Mouse (Mus musculus) lung, embryonic 14.5 days (tissue): Measurements from ENCODE around the gene Ddx43. TPM values are rescaled to one million over a fixed set of nuclear protein-coding genes. Genes with fewer than 3 reads are reported as not detected.
"Not testable (repeated sequence)": the region's sequence is repeated elsewhere in the genome, so short reads cannot be mapped to it uniquely, and the experiment has no call there.

Experiments used
- ATAC-seq: fragments of 200-750 bp; cut with Nextera tagmentation; 2 replicates; pipeline ENCODE4 v1.8.0; 2017; ENCODE audit warnings: mild to moderate bottlenecking, moderate TSS enrichment, moderate library complexity; ENCODE audit not compliant: insufficient read depth
- DNase-seq: peaks from one replicate; pipeline ENCODE4 v3.0.0-alpha.2; 2015
- H3K27ac ChIP-seq: fragments of 300-500 bp; sonication (generic); 2 replicates; pipeline ENCODE4 v1.5.1; 2014; ENCODE audit warnings: low read depth, mild to moderate bottlenecking, moderate library complexity
- H3K27me3 ChIP-seq: fragments of 300-500 bp; sonication (generic); 2 replicates; pipeline ENCODE4 v1.6.1; 2014; ENCODE audit warnings: low read length, control low read depth; ENCODE audit not compliant: insufficient read depth
- H3K36me3 ChIP-seq: fragments of 300-500 bp; sonication (generic); 2 replicates; pipeline ENCODE4 v1.6.1; 2014; ENCODE audit warnings: control low read depth; ENCODE audit not compliant: insufficient read depth
- H3K4me1 ChIP-seq: fragments of 300-500 bp; sonication (generic); 2 replicates; pipeline ENCODE4 v1.6.1; 2014; ENCODE audit warnings: antibody characterized with exemption, control low read depth; ENCODE audit not compliant: insufficient read depth
- H3K4me2 ChIP-seq: fragments of 300-500 bp; sonication (generic); 2 replicates; pipeline ENCODE4 v1.6.1; 2014; ENCODE audit warnings: mild to moderate bottlenecking
- H3K4me3 ChIP-seq: fragments of 300-500 bp; sonication (generic); 2 replicates; pipeline ENCODE4 v1.5.1; 2014; ENCODE audit warnings: low read depth, low read length
- H3K9ac ChIP-seq: fragments of 300-500 bp; sonication (generic); 2 replicates; pipeline ENCODE4 v1.6.1; 2014
- H3K9me3 ChIP-seq: fragments of 300-500 bp; sonication (generic); 2 replicates; pipeline ENCODE4 v1.6.1; 2016; ENCODE audit warnings: low read depth, low read length, control low read depth
- CTCF ChIP-seq: IDR thresholded peaks from 2 replicates; pipeline ENCODE4 v1.5.1; 2016; ENCODE audit warnings: antibody characterized with exemption, low read depth
- whole genome bisulfite sequencing: fragments of 180-500 bp; shearing (Covaris S2); extraction: QIAGEN DNeasy Blood & Tissue Kit; methylation state at CpG from one replicate; pipeline ENCODE4 v1.1.7; 2014; 5-methylcytosine and 5-hydroxymethylcytosine counted together
- polyA plus RNA-seq: library from polyadenylated mRNA; unstranded; fragments of >200 nt; fragmentation: Nextera tagmentation; extraction: Ambion mirVana; gene quantifications from 2 replicates; pipeline ENCODE4 v1.2.1, GENCODE M21; 2014

Ddx43 gene
- polyA plus RNA-seq, 1 experiment from 2014 or later, result 0.18 TPM

GRCm38 (mm10) chr9:78365850-78366544, 29.6 kb upstream of the Ddx43 start:
- Histone ChIP-seq H3K36me3 (no peaks in the 10 kb centered on the region), H3K27me3 (no peaks in the 10 kb centered on the region), H3K4me3 (no peak overlapping the region), H3K4me2 (no peak overlapping the region), H3K27ac (no peak overlapping the region), H3K9me3 (no peaks in the 10 kb centered on the region), H3K9ac (no peak overlapping the region), H3K4me1 (no peaks in the 10 kb centered on the region)
- ATAC-seq, result no peak
- 58% methylated on average over 13 of the region's 13 CpGs for WGBS
- TF ChIP-seq CTCF, result no peak
- DNase-seq, result no peak

GRCm38 (mm10) chr9:78367959-78368358, 27.6 kb upstream of the Ddx43 start, which contains the start of gene Dppa5a:
Gene Dppa5a (minus strand): TSS chr9:78368177.
- H3K27me3 ChIP-seq, H3K4me1 ChIP-seq, H3K36me3 ChIP-seq, H3K9ac ChIP-seq, DNase-seq, H3K4me2 ChIP-seq, H3K4me3 ChIP-seq, H3K27ac ChIP-seq, ATAC-seq, H3K9me3 ChIP-seq: not testable (repeated sequence)
- WGBS, result 88% methylated on average over 16 of the region's 16 CpGs

DNA sequence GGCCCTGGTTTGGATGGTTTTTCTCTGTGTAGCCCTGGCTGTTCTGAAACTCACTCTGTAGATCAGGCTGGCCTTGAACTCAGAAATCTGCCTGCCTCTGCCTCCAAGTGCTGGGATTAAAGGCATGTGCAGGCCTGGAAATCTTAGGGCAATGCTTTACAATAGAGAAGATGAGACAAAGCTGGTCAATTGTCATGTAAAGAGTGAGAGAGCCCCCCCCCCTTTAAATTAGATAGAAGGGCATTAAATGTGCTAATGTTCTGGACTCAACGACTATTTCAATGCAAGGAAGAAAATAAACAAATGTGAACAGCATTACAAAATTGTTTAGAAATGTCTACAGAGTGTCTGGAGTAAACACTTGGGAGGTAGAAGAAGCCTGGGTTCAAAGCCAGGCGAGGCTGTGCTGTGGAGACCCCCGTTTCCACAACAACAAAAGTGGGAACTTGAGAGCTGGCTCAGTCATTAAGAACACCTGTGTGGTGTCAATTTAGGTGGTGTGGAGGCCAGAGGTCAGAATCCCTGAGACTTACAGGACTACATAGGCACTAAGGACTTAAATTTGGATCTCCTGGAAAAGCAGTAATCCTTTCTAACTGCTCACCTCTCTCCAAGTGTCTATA, 26.8 kb upstream of the Ddx43 start:
- H3K4me1 ChIP-seq, result no peaks in the 10 kb centered on the region
- H3K27ac ChIP-seq, result no peak overlapping the region
- H3K27me3 ChIP-seq, result no peaks in the 10 kb centered on the region
- ATAC-seq (no peak), DNase-seq (no peak)
- no peak for TF ChIP-seq CTCF
- WGBS, result 71% methylated on average over 3 of the region's 3 CpGs
- no peak overlapping the region for H3K4me3 ChIP-seq
- no peaks in the 10 kb centered on the region for H3K36me3 ChIP-seq
- H3K4me2 ChIP-seq, result no peak overlapping the region
- H3K9me3 ChIP-seq, result no peaks in the 10 kb centered on the region
- no peak overlapping the region for H3K9ac ChIP-seq

- DNase-seq (no peak), ATAC-seq (no peak)
- no peaks in the 10 kb centered on the region for H3K36me3 ChIP-seq
- no peak overlapping the region for H3K4me2 ChIP-seq
- no peak overlapping the region for H3K9ac ChIP-seq
- H3K4me1 ChIP-seq, result no peaks in the 10 kb centered on the region
- H3K27me3 ChIP-seq, result no peaks in the 10 kb centered on the region
- no peak overlapping the region for H3K27ac ChIP-seq
- WGBS, result 81% methylated on average over 2 of the region's 2 CpGs
- TF ChIP-seq CTCF, result no peak
- H3K9me3 ChIP-seq, result no peaks in the 10 kb centered on the region
- no peak overlapping the region for H3K4me3 ChIP-seq
Measured at GRCm38 (mm10) chr9:78369349-78369748, 26.2 kb upstream of the Ddx43 start.

DNA sequence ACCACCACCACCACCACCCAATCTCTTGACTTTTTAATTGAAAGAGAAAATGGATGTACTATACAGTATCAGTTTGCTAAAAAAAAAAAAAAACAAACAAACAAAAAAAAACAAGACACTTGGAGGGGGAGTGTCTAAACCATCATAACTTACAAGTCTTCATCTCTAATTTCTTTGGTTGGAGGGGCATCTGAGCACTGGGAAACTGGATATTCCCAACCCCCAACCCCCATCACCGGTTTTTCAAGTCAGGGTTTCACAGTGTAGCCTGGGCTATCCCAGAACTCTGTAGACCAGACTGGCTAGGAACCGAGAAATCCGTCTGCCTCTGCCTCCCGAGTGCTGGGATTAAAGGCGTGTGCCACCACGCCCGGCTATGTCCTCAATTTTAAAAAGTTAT, 25.8 kb upstream of the Ddx43 start:
- H3K9me3 ChIP-seq, result no peaks in the 10 kb centered on the region
- no peak overlapping the region for H3K27ac ChIP-seq
- no peak for ATAC-seq
- 85% methylated on average over 7 of the region's 7 CpGs for WGBS
- H3K9ac ChIP-seq, result no peak overlapping the region
- no peaks in the 10 kb centered on the region for H3K27me3 ChIP-seq
- H3K4me1 ChIP-seq, result no peaks in the 10 kb centered on the region
- TF ChIP-seq CTCF, result no peak
- DNase-seq, result no peak
- H3K4me2 ChIP-seq, result no peak overlapping the region
- H3K36me3 ChIP-seq, result no peaks in the 10 kb centered on the region
- no peak overlapping the region for H3K4me3 ChIP-seq

- 96% methylated on average over 3 of the region's 3 CpGs for WGBS
- H3K27me3 ChIP-seq, result no peaks in the 10 kb centered on the region
- H3K4me3 ChIP-seq, result no peak overlapping the region
- H3K36me3 ChIP-seq, result no peaks in the 10 kb centered on the region
- H3K9me3 ChIP-seq, result no peaks in the 10 kb centered on the region
- no peak overlapping the region for H3K9ac ChIP-seq
- H3K4me2 ChIP-seq, result no peak overlapping the region
- no peak overlapping the region for H3K27ac ChIP-seq
- ATAC-seq, result no peak
- H3K4me1 ChIP-seq, result no peaks in the 10 kb centered on the region
- DNase-seq, result no peak
- TF ChIP-seq CTCF, result no peak
Measured at GRCm38 (mm10) chr9:78371441-78371840, 24.1 kb upstream of the Ddx43 start.

DNA sequence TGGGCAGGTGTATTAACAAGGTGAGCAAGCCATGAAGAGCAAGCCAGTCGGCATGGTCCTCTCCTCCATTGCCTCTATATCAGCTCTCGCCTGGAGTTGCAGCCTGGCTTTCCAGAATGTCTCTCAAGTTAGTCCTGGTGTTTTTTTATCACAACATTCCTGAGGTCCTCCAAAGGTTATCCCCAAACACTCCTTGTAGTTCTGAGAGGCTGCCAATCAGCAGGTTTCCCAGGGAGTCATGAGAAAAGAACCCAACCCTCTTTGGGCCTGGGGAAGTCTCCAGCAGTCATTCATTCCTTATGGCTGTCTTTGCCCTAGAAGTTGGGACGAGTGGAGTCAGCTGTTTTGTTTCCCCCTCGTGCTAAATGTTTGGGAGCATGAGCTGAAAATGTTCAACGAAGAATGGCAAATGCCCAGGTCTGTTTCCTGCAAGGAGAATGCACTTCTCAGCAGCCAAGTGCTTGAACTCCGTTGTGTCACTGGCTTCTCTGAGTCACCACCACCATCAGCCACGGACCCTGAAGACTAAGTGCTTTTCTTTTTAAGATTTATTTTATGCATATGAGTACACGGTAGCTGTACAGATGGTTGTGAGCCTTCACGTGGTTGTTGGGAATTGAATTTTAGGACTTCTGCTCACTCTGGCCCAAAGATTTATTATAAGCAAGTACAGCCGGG, 22.6 kb upstream of the Ddx43 start:
- H3K4me2 ChIP-seq, result no peak overlapping the region
- no peak overlapping the region for H3K9ac ChIP-seq
- H3K4me3 ChIP-seq, result no peak overlapping the region
- peaks cover 1% of the 10 kb centered on the region; the same call in 1 of the 2 replicates for H3K4me1 ChIP-seq
- H3K27me3 ChIP-seq, result peaks cover under 1% of the 10 kb centered on the region; the same call in 1 of the 2 replicates
- ATAC-seq (no peak), DNase-seq (no peak)
- WGBS, result 66% methylated on average over 10 of the region's 10 CpGs
- no peak overlapping the region for H3K27ac ChIP-seq
- H3K36me3 ChIP-seq, result no peaks in the 10 kb centered on the region
- H3K9me3 ChIP-seq, result no peaks in the 10 kb centered on the region
- TF ChIP-seq CTCF, result no peak
